Mouse (Mus musculus) hindbrain, embryonic 10.5 days (tissue): ENCODE results near the gene Spi1. TPM values are rescaled to one million over a fixed set of nuclear protein-coding genes. Genes with fewer than 3 reads are reported as not detected.
"Not testable (repeated sequence)": the region's sequence is repeated elsewhere in the genome, so short reads cannot be mapped to it uniquely, and the experiment has no call there.

ENCODE experiments used
- DNase-seq: peaks from one replicate; pipeline ENCODE4 v3.0.0-alpha.2; 2017; ENCODE audit warnings: low spot score
- H3K27ac ChIP-seq: fragments of 300-500 bp; sonication (generic); 2 replicates; pipeline ENCODE4 v1.5.1; 2016; ENCODE audit warnings: mild to moderate bottlenecking, moderate library complexity
- H3K27me3 ChIP-seq: fragments of 300-500 bp; sonication (generic); 2 replicates; pipeline ENCODE4 v1.6.1; 2016; ENCODE audit warnings: mild to moderate bottlenecking; ENCODE audit not compliant: poor library complexity, insufficient read depth, severe bottlenecking
- H3K36me3 ChIP-seq: fragments of 300-500 bp; sonication (generic); 2 replicates; pipeline ENCODE4 v1.6.1; 2016; ENCODE audit warnings: mild to moderate bottlenecking, moderate library complexity
- H3K4me1 ChIP-seq: fragments of 300-500 bp; sonication (generic); replicated peaks from 2 replicates; pipeline ENCODE4 v1.6.1; 2016; ENCODE audit warnings: mild to moderate bottlenecking
- H3K4me3 ChIP-seq: fragments of 300-500 bp; sonication (generic); 2 replicates; pipeline ENCODE4 v1.5.1; 2016; ENCODE audit warnings: mild to moderate bottlenecking, moderate library complexity
- H3K9me3 ChIP-seq: fragments of 300-500 bp; sonication (generic); 2 replicates; pipeline ENCODE4 v1.6.1; 2016; ENCODE audit warnings: mild to moderate bottlenecking, moderate library complexity
- WGBS: fragments of 180-500 bp; shearing (Covaris S2); methylation state at CpG from one replicate; pipeline ENCODE4 v1.1.7; 2016; 5-methylcytosine and 5-hydroxymethylcytosine counted together
- polyA plus RNA-seq: library from polyadenylated mRNA; unstranded; fragments of >200 nt; fragmentation: Nextera tagmentation; extraction: Ambion mirVana; gene quantifications from 2 replicates; pipeline ENCODE4 v1.2.1, GENCODE M21; 2016

The Spi1 gene
- polyA plus RNA-seq, 1 experiment from 2014 or later: 4.3 TPM

- DNase-seq: no peak
Measured at GRCm38 (mm10) chr2:91110429-91110828, 28.2 kb downstream of the Spi1 start.

GRCm38 (mm10) chr2:91111832-91112231 is 29.6 kb downstream of the Spi1 start:
- H3K9me3 ChIP-seq, H3K27ac ChIP-seq, DNase-seq, H3K4me3 ChIP-seq, H3K36me3 ChIP-seq: not testable (repeated sequence)
- 92% methylated on average over 3 of the region's 3 CpGs for WGBS
- H3K27me3 ChIP-seq: peaks cover 20% of the 10 kb centered on the region
- H3K4me1 ChIP-seq: peaks cover 13% of the 10 kb centered on the region

More at GRCm38 (mm10) chr2:91110429-91110828, 28.2 kb downstream of the Spi1 start:
- Histone ChIP-seq H3K4me3 (no peak overlapping the region), H3K27ac (no peak overlapping the region), H3K27me3 (peaks cover 7% of the 10 kb centered on the region; the same call in 1 of the 2 replicates), H3K4me1 (peaks cover 9% of the 10 kb centered on the region), H3K36me3 (no peaks in the 10 kb centered on the region), H3K9me3 (no peaks in the 10 kb centered on the region)
- WGBS: 77% methylated on average over 6 of the region's 6 CpGs

- H3K4me3 ChIP-seq: no peak overlapping the region
- 58% methylated on average over 4 of the region's 4 CpGs for WGBS
- no peaks in the 10 kb centered on the region for H3K9me3 ChIP-seq
- peaks cover 13% of the 10 kb centered on the region for H3K4me1 ChIP-seq
- H3K36me3 ChIP-seq: no peaks in the 10 kb centered on the region
- DNase-seq: no peak
- H3K27ac ChIP-seq: no peak overlapping the region
- H3K27me3 ChIP-seq: peaks cover 25% of the 10 kb centered on the region
Measured at GRCm38 (mm10) chr2:91112491-91112890, 30.3 kb downstream of the Spi1 start.

- 83% methylated on average over 10 of the region's 10 CpGs for WGBS
- DNase-seq: no peak
- Histone ChIP-seq H3K27me3 (peaks cover 29% of the 10 kb centered on the region), H3K4me1 (peaks cover 13% of the 10 kb centered on the region), H3K9me3 (no peaks in the 10 kb centered on the region), H3K4me3 (no peak overlapping the region), H3K36me3 (no peaks in the 10 kb centered on the region), H3K27ac (no peak overlapping the region)
Measured at GRCm38 (mm10) chr2:91113334-91113733, 31.1 kb downstream of the Spi1 start.

GRCm38 (mm10) chr2:91113852-91114251 is 31.7 kb downstream of the Spi1 start:
- H3K9me3 ChIP-seq: no peaks in the 10 kb centered on the region
- H3K4me1 ChIP-seq: peaks cover 18% of the 10 kb centered on the region
- 75% methylated on average over 6 of the region's 6 CpGs for WGBS
- no peak for DNase-seq
- H3K27ac ChIP-seq: no peak overlapping the region
- no peak overlapping the region for H3K4me3 ChIP-seq
- H3K36me3 ChIP-seq: no peaks in the 10 kb centered on the region
- H3K27me3 ChIP-seq: peaks cover 29% of the 10 kb centered on the region

- Histone ChIP-seq H3K4me3 (peak overlapping the region; percentile 59), H3K27ac (peak overlapping the region; percentile 87), H3K36me3 (no peaks in the 10 kb centered on the region), H3K27me3 (peaks cover 29% of the 10 kb centered on the region), H3K9me3 (no peaks in the 10 kb centered on the region), H3K4me1 (peaks cover 20% of the 10 kb centered on the region)
- DNase-seq: peak; percentile 97
- WGBS: 7% methylated on average over 42 of the region's 42 CpGs
Measured at GRCm38 (mm10) chr2:91114781-91115577, 32.8 kb downstream of the Spi1 start.

- Histone ChIP-seq H3K36me3 (no peaks in the 10 kb centered on the region), H3K27me3 (peaks cover 29% of the 10 kb centered on the region), H3K4me1 (peaks cover 20% of the 10 kb centered on the region), H3K9me3 (no peaks in the 10 kb centered on the region), H3K27ac (peak overlapping the region; percentile 87), H3K4me3 (peak overlapping the region; percentile 59)
- WGBS: 38% methylated on average over 12 of the region's 12 CpGs
- no peak for DNase-seq
Measured at GRCm38 (mm10) chr2:91115578-91115970, 33.4 kb downstream of the Spi1 start.

GRCm38 (mm10) chr2:91116842-91117241 is 34.7 kb downstream of the Spi1 start:
- peaks cover 29% of the 10 kb centered on the region for H3K27me3 ChIP-seq
- peaks cover 20% of the 10 kb centered on the region for H3K4me1 ChIP-seq
- no peak overlapping the region for H3K4me3 ChIP-seq
- H3K27ac ChIP-seq: no peak overlapping the region
- WGBS: 80% methylated on average over 5 of the region's 5 CpGs
- H3K36me3 ChIP-seq: no peaks in the 10 kb centered on the region
- no peak for DNase-seq
- no peaks in the 10 kb centered on the region for H3K9me3 ChIP-seq

- Histone ChIP-seq H3K36me3 (no peaks in the 10 kb centered on the region), H3K4me3 (no peak within 1 kb of the TSS), H3K9me3 (no peaks in the 10 kb centered on the region), H3K4me1 (peaks cover 20% of the 10 kb centered on the region), H3K27ac (no peak within 1 kb of the TSS), H3K27me3 (peaks cover 29% of the 10 kb centered on the region)
- no peak for DNase-seq
- WGBS: 86% methylated on average over 11 of the region's 11 CpGs
Measured at GRCm38 (mm10) chr2:91117585-91118275, 35.5 kb downstream of the Spi1 start, which contains the start of gene Mybpc3. TSS of gene Mybpc3 (plus strand) at chr2:91118144.

GRCm38 (mm10) chr2:91118647-91119046 is 36.5 kb downstream of the Spi1 start:
- 77% methylated on average over 1 of the region's 1 CpGs for WGBS
- no peaks in the 10 kb centered on the region for H3K36me3 ChIP-seq
- no peak for DNase-seq
- H3K27ac ChIP-seq: no peak overlapping the region
- H3K4me3 ChIP-seq: no peak overlapping the region
- no peaks in the 10 kb centered on the region for H3K9me3 ChIP-seq
- peaks cover 24% of the 10 kb centered on the region for H3K27me3 ChIP-seq
- peaks cover 20% of the 10 kb centered on the region for H3K4me1 ChIP-seq

- 90% methylated on average over 19 of the region's 19 CpGs for WGBS
- H3K36me3 ChIP-seq: no peaks in the 10 kb centered on the region
- H3K27ac ChIP-seq: no peak overlapping the region
- peaks cover 20% of the 10 kb centered on the region for H3K4me1 ChIP-seq
- peaks cover 23% of the 10 kb centered on the region for H3K27me3 ChIP-seq
- no peak overlapping the region for H3K4me3 ChIP-seq
- no peaks in the 10 kb centered on the region for H3K9me3 ChIP-seq
- DNase-seq: no peak
Measured at GRCm38 (mm10) chr2:91119061-91119460, 36.9 kb downstream of the Spi1 start.

GRCm38 (mm10) chr2:91119551-91119950 is 37.4 kb downstream of the Spi1 start:
- Histone ChIP-seq H3K9me3 (no peaks in the 10 kb centered on the region), H3K36me3 (no peaks in the 10 kb centered on the region), H3K4me1 (peaks cover 20% of the 10 kb centered on the region), H3K4me3 (no peak overlapping the region), H3K27ac (no peak overlapping the region), H3K27me3 (peaks cover 23% of the 10 kb centered on the region)
- WGBS: 85% methylated on average over 6 of the region's 6 CpGs
- no peak for DNase-seq

GRCm38 (mm10) chr2:91120261-91120671 is 38.1 kb downstream of the Spi1 start:
- no peak for DNase-seq
- WGBS: 79% methylated on average over 6 of the region's 6 CpGs
- Histone ChIP-seq H3K4me3 (no peak overlapping the region), H3K27me3 (peaks cover 23% of the 10 kb centered on the region), H3K4me1 (peaks cover 12% of the 10 kb centered on the region), H3K9me3 (no peaks in the 10 kb centered on the region), H3K36me3 (no peaks in the 10 kb centered on the region), H3K27ac (no peak overlapping the region)
